Mouse (Mus musculus) cerebral cortex, adult 2 months (tissue): ENCODE data around the gene Ercc8.

ENCODE experiments used
- WGBS: fragments of 180-500 bp; shearing (Covaris S2); methylation state at CpG from one replicate; pipeline ENCODE4 v1.1.7; 2018; 5-methylcytosine and 5-hydroxymethylcytosine counted together

The Ercc8 gene

GRCm38 (mm10) chr13:108158465-108159240 is at the start of gene Ercc8, which contains the start of gene Ndufaf2:
TSS of gene Ercc8 (plus strand) at chr13:108158731.
TSS of gene Ndufaf2 (minus strand) at chr13:108158623.
- WGBS, result under 1% methylated on average over 47 of the region's 47 CpGs

- 59% methylated on average over 6 of the region's 6 CpGs for WGBS
Measured at GRCm38 (mm10) chr13:108110929-108111328, 47.6 kb upstream of the Ercc8 start.

- WGBS, result 62% methylated on average over 5 of the region's 5 CpGs
Measured at GRCm38 (mm10) chr13:108113536-108113935, 45.0 kb upstream of the Ercc8 start.

GRCm38 (mm10) chr13:108114257-108114656 is 44.3 kb upstream of the Ercc8 start:
- 77% methylated on average over 3 of the region's 3 CpGs for WGBS

- 81% methylated on average over 1 of the region's 1 CpGs for WGBS
Measured at GRCm38 (mm10) chr13:108118188-108118587, 40.3 kb upstream of the Ercc8 start.

GRCm38 (mm10) chr13:108119411-108120310 is 38.9 kb upstream of the Ercc8 start:
- WGBS, result 75% methylated on average over 9 of the region's 9 CpGs

- WGBS, result 61% methylated on average over 15 of the region's 15 CpGs
Measured at GRCm38 (mm10) chr13:108123109-108123723, 35.3 kb upstream of the Ercc8 start.

GRCm38 (mm10) chr13:108124096-108124495 is 34.4 kb upstream of the Ercc8 start:
- 86% methylated on average over 11 of the region's 11 CpGs for WGBS

- WGBS, result 85% methylated on average over 2 of the region's 2 CpGs
Measured at GRCm38 (mm10) chr13:108126246-108126645, 32.3 kb upstream of the Ercc8 start.

GRCm38 (mm10) chr13:108127130-108127529 is 31.4 kb upstream of the Ercc8 start:
- 9% methylated on average over 1 of the region's 1 CpGs for whole genome bisulfite sequencing

- 40% methylated on average over 1 of the region's 1 CpGs for WGBS
Measured at GRCm38 (mm10) chr13:108127883-108128282, 30.6 kb upstream of the Ercc8 start.

GRCm38 (mm10) chr13:108129070-108129469 is 29.5 kb upstream of the Ercc8 start:
- WGBS, result 41% methylated on average over 7 of the region's 7 CpGs

GRCm38 (mm10) chr13:108130737-108131136 is 27.8 kb upstream of the Ercc8 start:
- 57% methylated on average over 5 of the region's 5 CpGs for WGBS

- WGBS, result 72% methylated on average over 6 of the region's 6 CpGs
Measured at GRCm38 (mm10) chr13:108132031-108132819, 26.3 kb upstream of the Ercc8 start.

GRCm38 (mm10) chr13:108135617-108136016 is 22.9 kb upstream of the Ercc8 start:
- WGBS, result 76% methylated on average over 6 of the region's 6 CpGs

- WGBS, result 60% methylated on average over 5 of the region's 5 CpGs
Measured at GRCm38 (mm10) chr13:108138403-108138977, 20.0 kb upstream of the Ercc8 start.

GRCm38 (mm10) chr13:108144086-108144485 is 14.4 kb upstream of the Ercc8 start:
- 68% methylated on average over 8 of the region's 8 CpGs for WGBS

- WGBS, result 38% methylated on average over 8 of the region's 8 CpGs
Measured at GRCm38 (mm10) chr13:108152650-108153372, 5.7 kb upstream of the Ercc8 start.

GRCm38 (mm10) chr13:108157156-108157555 is 1.4 kb upstream of the Ercc8 start:
- WGBS, result 82% methylated on average over 2 of the region's 2 CpGs
